Mouse (Mus musculus) forebrain, embryonic 14.5 days (tissue): ENCODE results near the gene Arl6ip5. TPM values are rescaled to one million over a fixed set of nuclear protein-coding genes. Genes with fewer than 3 reads are reported as not detected.

ENCODE experiments used
- ATAC-seq: fragments of 200-750 bp; cut with Nextera tagmentation; 2 replicates; pipeline ENCODE4 v1.8.0; 2017; ENCODE audit warnings: mild to moderate bottlenecking, moderate library complexity
- DNase-seq: peaks from one replicate; pipeline ENCODE4 v3.0.0-alpha.2; 2015; ENCODE audit warnings: low spot score
- H3K27ac ChIP-seq: fragments of 300-500 bp; sonication (generic); 2 replicates; pipeline ENCODE4 v1.5.1; 2014; ENCODE audit warnings: low read depth, mild to moderate bottlenecking, control low read depth, low read length, moderate library complexity
- H3K27me3 ChIP-seq: fragments of 300-500 bp; sonication (generic); replicated peaks from 2 replicates; pipeline ENCODE4 v1.6.1; 2014; ENCODE audit warnings: low read length, control low read depth, mixed read lengths; ENCODE audit not compliant: control insufficient read depth, insufficient read depth
- H3K36me3 ChIP-seq: fragments of 300-500 bp; sonication (generic); 2 replicates; pipeline ENCODE4 v1.6.1; 2014; ENCODE audit warnings: low read length, control low read depth; ENCODE audit not compliant: control insufficient read depth, insufficient read depth
- H3K4me1 ChIP-seq: fragments of 300-500 bp; sonication (generic); 2 replicates; pipeline ENCODE4 v1.6.1; 2014; ENCODE audit warnings: antibody characterized with exemption, low read length, control low read depth; ENCODE audit not compliant: control insufficient read depth, insufficient read depth
- H3K4me2 ChIP-seq: fragments of 300-500 bp; sonication (generic); 2 replicates; pipeline ENCODE4 v1.6.1; 2014; ENCODE audit warnings: mild to moderate bottlenecking, control low read depth, low read length
- H3K4me3 ChIP-seq: fragments of 300-500 bp; sonication (generic); 2 replicates; pipeline ENCODE4 v1.5.1; 2014; ENCODE audit warnings: low read depth, low read length, control low read depth
- H3K9ac ChIP-seq: fragments of 300-500 bp; sonication (generic); 2 replicates; pipeline ENCODE4 v1.6.1; 2014; ENCODE audit warnings: mild to moderate bottlenecking, low read length, control low read depth, moderate library complexity
- H3K9me3 ChIP-seq: fragments of 300-500 bp; sonication (generic); replicated peaks from 2 replicates; pipeline ENCODE4 v1.6.1; 2016; ENCODE audit warnings: low read length, control low read depth, mixed read lengths; ENCODE audit not compliant: control insufficient read depth
- WGBS: fragments of 180-500 bp; shearing (Covaris S2); extraction: QIAGEN DNeasy Blood & Tissue Kit; methylation state at CpG from one replicate; pipeline ENCODE4 v1.1.7; 2014; 5-methylcytosine and 5-hydroxymethylcytosine counted together
- polyA plus RNA-seq: library from polyadenylated mRNA; unstranded; fragments of >200 nt; fragmentation: Nextera tagmentation; extraction: Ambion mirVana; gene quantifications from 2 replicates; pipeline ENCODE4 v1.2.1, GENCODE M21; 2014

The Arl6ip5 gene
- polyA plus RNA-seq = 72.5 and 79.2 TPM in 2 replicates

- H3K9me3 ChIP-seq = no peaks in the 10 kb centered on the region
- peaks cover 9% of the 10 kb centered on the region for H3K4me1 ChIP-seq
- no peaks in the 10 kb centered on the region for H3K27me3 ChIP-seq
- no peaks in the 10 kb centered on the region for H3K36me3 ChIP-seq
- H3K9ac ChIP-seq = peak within 1 kb of the TSS; percentile 76
- H3K4me2 ChIP-seq = peak within 1 kb of the TSS; percentile 76
- ATAC-seq = peak; percentile 84
- WGBS = 9% methylated on average over 32 of the region's 32 CpGs
- peak; percentile 96 for DNase-seq
- peak within 1 kb of the TSS; percentile 66 for H3K4me3 ChIP-seq
- peak within 1 kb of the TSS; percentile 33; the same call in 1 of the 2 replicates for H3K27ac ChIP-seq
These were observed at the start of gene Arl6ip5 for GRCm38 (mm10) chr6:97210191-97210961. Arl6ip5 (plus strand) TSS chr6:97210689.

GRCm38 (mm10) chr6:97175716-97176115 lies 34.8 kb upstream of the Arl6ip5 start:
- Histone ChIP-seq H3K36me3 (peaks cover 33% of the 10 kb centered on the region), H3K27me3 (no peaks in the 10 kb centered on the region), H3K4me3 (no peak overlapping the region), H3K9me3 (no peaks in the 10 kb centered on the region), H3K4me2 (no peak overlapping the region), H3K9ac (no peak overlapping the region), H3K4me1 (peaks cover 14% of the 10 kb centered on the region), H3K27ac (no peak overlapping the region)
- ATAC-seq = no peak
- WGBS = 92% methylated on average over 11 of the region's 11 CpGs
- no peak for DNase-seq

GRCm38 (mm10) chr6:97178491-97179366 lies 31.8 kb upstream of the Arl6ip5 start, which contains the start of gene Tmf1:
Tmf1 (minus strand) TSS chr6:97179122.
- Histone ChIP-seq H3K27ac (peak within 1 kb of the TSS; percentile 87), H3K4me3 (peak within 1 kb of the TSS; percentile 92), H3K36me3 (peaks cover 19% of the 10 kb centered on the region), H3K4me2 (peak within 1 kb of the TSS; percentile 53), H3K9ac (peak within 1 kb of the TSS; percentile 96), H3K4me1 (peaks cover 14% of the 10 kb centered on the region), H3K9me3 (no peaks in the 10 kb centered on the region), H3K27me3 (no peaks in the 10 kb centered on the region)
- under 1% methylated on average over 69 of the region's 80 CpGs for WGBS
- peak; percentile 97 for DNase-seq
- ATAC-seq = peak; percentile 98

GRCm38 (mm10) chr6:97179367-97179828 lies 31.1 kb upstream of the Arl6ip5 start:
- peak overlapping the region; percentile 92 for H3K4me3 ChIP-seq
- H3K4me1 ChIP-seq = peaks cover 14% of the 10 kb centered on the region
- H3K9ac ChIP-seq = peak overlapping the region; percentile 96
- H3K36me3 ChIP-seq = peaks cover 21% of the 10 kb centered on the region
- peak; percentile 54; the same call in 1 of the 2 replicates for ATAC-seq
- H3K27me3 ChIP-seq = no peaks in the 10 kb centered on the region
- H3K9me3 ChIP-seq = no peaks in the 10 kb centered on the region
- 11% methylated on average over 11 of the region's 11 CpGs for WGBS
- H3K4me2 ChIP-seq = peak overlapping the region; percentile 53
- peak overlapping the region; percentile 87; the same call in 1 of the 2 replicates for H3K27ac ChIP-seq
- DNase-seq = no peak

- no peak for DNase-seq
These were observed 10.1 kb upstream of the Arl6ip5 start for GRCm38 (mm10) chr6:97200437-97200836.

GRCm38 (mm10) chr6:97202477-97202876 lies 8.0 kb upstream of the Arl6ip5 start:
- no peak overlapping the region for H3K27ac ChIP-seq
- peaks cover 17% of the 10 kb centered on the region for H3K36me3 ChIP-seq
- H3K4me2 ChIP-seq = no peak overlapping the region
- no peak for ATAC-seq
- H3K4me1 ChIP-seq = peaks cover 14% of the 10 kb centered on the region
- H3K9me3 ChIP-seq = no peaks in the 10 kb centered on the region
- no peak overlapping the region for H3K9ac ChIP-seq
- H3K4me3 ChIP-seq = no peak overlapping the region
- 94% methylated on average over 3 of the region's 3 CpGs for WGBS
- no peak for DNase-seq
- H3K27me3 ChIP-seq = no peaks in the 10 kb centered on the region

More at GRCm38 (mm10) chr6:97200437-97200836, 10.1 kb upstream of the Arl6ip5 start:
- Histone ChIP-seq H3K4me3 (no peak overlapping the region), H3K27me3 (no peaks in the 10 kb centered on the region), H3K27ac (no peak overlapping the region), H3K9me3 (no peaks in the 10 kb centered on the region), H3K4me2 (no peak overlapping the region), H3K36me3 (peaks cover 36% of the 10 kb centered on the region), H3K4me1 (peaks cover 14% of the 10 kb centered on the region), H3K9ac (no peak overlapping the region)
- WGBS = 54% methylated on average over 3 of the region's 3 CpGs
- ATAC-seq = no peak

- Histone ChIP-seq H3K27ac (0 out of 2 replicates have a peak overlapping the region, but pooled peaks have one; percentile 83), H3K4me3 (peak overlapping the region; percentile 85), H3K9ac (peak overlapping the region; percentile 98), H3K9me3 (no peaks in the 10 kb centered on the region), H3K4me2 (peak overlapping the region; percentile 79), H3K4me1 (peaks cover 14% of the 10 kb centered on the region), H3K27me3 (no peaks in the 10 kb centered on the region), H3K36me3 (0 out of 2 replicates have a peak, but pooled peaks cover 8% of the 10 kb centered on the region)
- 19% methylated on average over 9 of the region's 9 CpGs for WGBS
- DNase-seq = no peak
- no peak for ATAC-seq
These were observed 6.1 kb upstream of the Arl6ip5 start for GRCm38 (mm10) chr6:97204252-97204869.

GRCm38 (mm10) chr6:97204952-97205351 lies 5.5 kb upstream of the Arl6ip5 start:
- no peaks in the 10 kb centered on the region for H3K9me3 ChIP-seq
- peaks cover 14% of the 10 kb centered on the region for H3K4me1 ChIP-seq
- DNase-seq = peak; percentile 23
- 0 out of 2 replicates have a peak, but pooled peaks cover 7% of the 10 kb centered on the region for H3K36me3 ChIP-seq
- H3K4me2 ChIP-seq = peak overlapping the region; percentile 79
- peak overlapping the region; percentile 98 for H3K9ac ChIP-seq
- H3K27me3 ChIP-seq = no peaks in the 10 kb centered on the region
- peak; percentile 56 for ATAC-seq
- peak overlapping the region; percentile 83 for H3K27ac ChIP-seq
- peak overlapping the region; percentile 85 for H3K4me3 ChIP-seq
- under 1% methylated on average over 16 of the region's 16 CpGs for WGBS
